ENCODE assay signal across 9 mouse cellular contexts in the genomic region with DNA sequence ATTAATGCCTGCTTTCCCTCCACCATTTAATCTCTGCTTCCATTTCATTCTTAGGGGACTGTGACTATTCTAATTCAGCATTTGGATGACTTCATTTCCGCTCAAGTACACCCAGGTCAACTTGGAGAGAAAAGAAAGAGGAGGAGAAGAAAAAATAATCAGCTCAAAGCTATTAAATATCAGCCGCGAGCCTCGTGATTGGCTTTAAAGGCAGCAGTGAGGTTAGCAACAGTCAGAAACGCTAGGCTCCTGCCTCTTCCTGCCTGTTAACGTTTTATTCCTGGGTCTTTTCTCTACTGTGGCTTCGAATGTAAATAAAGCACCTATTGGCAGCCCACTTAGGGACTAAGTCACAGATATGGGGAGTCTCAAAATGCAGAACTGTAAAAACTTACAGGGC.
DNase-seq lines count a peak whose midpoint lies in the region; ATAC-seq and TF ChIP-seq lines count a peak whose summit lies in the region.
"Had no signal": no experiment of that assay in that cellular context is flagged by ENCODE, and none has a peak within 500 bp of the region (broad histone marks: within the 10 kb centered on the region; RNA-seq: fewer than 3 reads in every experiment).

No protein-coding gene starts in this region.

- no peak for ATAC-seq in heart, embryonic 12.5 days (ENCODE audit: insufficient number of reproducible peaks, low FRiP score)
- ATAC-seq in liver, embryonic 13.5 days (ENCODE audit: low read depth): no peak

- H3K27ac ChIP-seq in CH12.LX (ENCODE audit: insufficient read depth, low read depth): peak overlapping the region; percentile 62; the same call in 1 of the 2 replicates
- H3K27ac ChIP-seq in heart, embryonic 12.5 days (ENCODE audit: poor library complexity, severe bottlenecking): peak overlapping the region; percentile 92
- no peak overlapping the region for H3K27ac ChIP-seq in liver, embryonic 13.5 days

- dilution Hi-C loops in CH12.LX (cut with MboI; ENCODE audit: extremely low pct_ligation_motif_present, extremely low pct_unique_long_range_greater_than_20kb, low sequenced_read_pairs): no loop called here

- in situ Hi-C loops in CH12.LX (cut with MboI; ENCODE audit: low pct_ligation_motif_present, low pct_unique_long_range_greater_than_20kb, low sequenced_read_pairs): no loop called here

- H3K79me2 ChIP-seq in CH12.LX (replicated peaks; ENCODE audit: control insufficient read depth, extremely low read depth, insufficient read depth, poor library complexity, severe bottlenecking): peaks cover 20% of the 10 kb centered on the region

- peak overlapping the region; percentile 76 for H3K4me2 ChIP-seq in CH12.LX (ENCODE audit: insufficient read depth, low read depth, poor library complexity, severe bottlenecking)
- H3K4me2 ChIP-seq in heart, embryonic 12.5 days: peak overlapping the region; percentile 35
- peak overlapping the region; percentile 28; the same call in 1 of the 2 replicates for H3K4me2 ChIP-seq in liver, embryonic 13.5 days

- peak; percentile 73 for DNase-seq in embryo, embryonic 10.5 days (ENCODE audit: low spot score)
- DNase-seq in embryo, embryonic 9.5 days (ENCODE audit: extremely low spot score): no peak
- DNase-seq in CH12.LX (ENCODE audit: extremely low read depth): no peak
- no peak for DNase-seq in liver, embryonic 13.5 days
- no peak for DNase-seq in thymus, postnatal 0 days (ENCODE audit: low spot score)
- no peak for DNase-seq in thymus, postnatal 25 days
- no peak for DNase-seq in right cerebral cortex, postnatal 25 days
- DNase-seq: lung, postnatal 14 days had no signal

- no peaks in the 10 kb centered on the region for H3K9me3 ChIP-seq in CH12.LX (replicated peaks; ENCODE audit: low read length)
- H3K9me3 ChIP-seq in heart, embryonic 12.5 days (replicated peaks): no peaks in the 10 kb centered on the region
- no peaks in the 10 kb centered on the region for H3K9me3 ChIP-seq in liver, embryonic 13.5 days (replicated peaks)

- TF ChIP-seq POLR2A in CH12.LX (IDR thresholded peaks at IDR 0.05; ENCODE audit: low read depth, low read length): no peak

- H3K9ac ChIP-seq in CH12.LX (ENCODE audit: insufficient read depth, low read depth): peak overlapping the region; percentile 8
- H3K9ac ChIP-seq in heart, embryonic 12.5 days: no peak overlapping the region
- no peak overlapping the region for H3K9ac ChIP-seq in liver, embryonic 13.5 days

- no peak for TF ChIP-seq RAD21 in CH12.LX (IDR thresholded peaks at IDR 0.05; ENCODE audit: low read depth, low read length)

- no peak overlapping the region for H3K4me3 ChIP-seq in CH12.LX (replicated peaks in 1 of 3; ENCODE audit: low read depth in 2 of 3, low read length in 2 of 3, poor library complexity in 1 of 3)
- no peak overlapping the region for H3K4me3 ChIP-seq in heart, embryonic 12.5 days
- no peak overlapping the region for H3K4me3 ChIP-seq in liver, embryonic 13.5 days (replicated peaks)

- no peak for TF ChIP-seq CTCF in CH12.LX (conservative IDR thresholded peaks at IDR 0.05 in 1 of 2, IDR thresholded peaks at IDR 0.05 in 1 of 2; ENCODE audit: low read depth in 2 of 2, low read length in 2 of 2)

- peaks cover 7 to 45% of the 10 kb centered on the region in 2 experiments for H3K36me3 ChIP-seq in CH12.LX (replicated peaks in 1 of 2; ENCODE audit: control insufficient read depth in 1 of 2, insufficient read depth in 1 of 2, low read length in 1 of 2)
- peaks cover 7% of the 10 kb centered on the region; the same call in 1 of the 2 replicates for H3K36me3 ChIP-seq in heart, embryonic 12.5 days
- no peaks in the 10 kb centered on the region for H3K36me3 ChIP-seq in liver, embryonic 13.5 days

- no peak for TF ChIP-seq EP300 in CH12.LX (IDR thresholded peaks at IDR 0.05; ENCODE audit: low read length)

- whole genome bisulfite sequencing in heart, embryonic 12.5 days: 13% methylated on average over 7 of the region's 7 CpGs
- 34% methylated on average over 7 of the region's 7 CpGs for WGBS in liver, embryonic 13.5 days (ENCODE audit: insufficient replicate concordance)

- H3K27me3 ChIP-seq in CH12.LX (replicated peaks): no peaks in the 10 kb centered on the region
- no peaks in the 10 kb centered on the region for H3K27me3 ChIP-seq in heart, embryonic 12.5 days (replicated peaks)
- H3K27me3 ChIP-seq in liver, embryonic 13.5 days: no peaks in the 10 kb centered on the region

- peaks cover 26 to 96% of the 10 kb centered on the region in 2 experiments for H3K4me1 ChIP-seq in CH12.LX (ENCODE audit: control insufficient read depth in 1 of 2, insufficient read depth in 2 of 2)
- H3K4me1 ChIP-seq in heart, embryonic 12.5 days (replicated peaks): peaks cover 81% of the 10 kb centered on the region
- peaks cover 39% of the 10 kb centered on the region for H3K4me1 ChIP-seq in liver, embryonic 13.5 days (replicated peaks)

TF ChIP-seq in CH12.LX, 34 proteins besides CTCF, POLR2A, EP300 and RAD21:
- TF ChIP-seq MAX (IDR thresholded peaks at IDR 0.05; ENCODE audit: low read length) (no peak), ELF1 (IDR thresholded peaks at IDR 0.05; ENCODE audit: low read depth, low read length) (0 out of 2 replicates have a peak, but pooled peaks have one; percentile 16), CHD1 (IDR thresholded peaks at IDR 0.05; ENCODE audit: low read depth, low read length) (peak; percentile 93; the same call in 1 of the 2 replicates)
